Mouse (Mus musculus) hindbrain, embryonic 16.5 days (tissue): ENCODE measurements around the gene Gja4. TPM values are rescaled to one million over a fixed set of nuclear protein-coding genes. Genes with fewer than 3 reads are reported as not detected.

Experiments
- ATAC-seq: fragments of 200-750 bp; cut with Nextera tagmentation; 2 replicates; pipeline ENCODE4 v1.8.0; 2017; ENCODE audit warnings: moderate TSS enrichment, moderate library complexity
- H3K27ac ChIP-seq: fragments of 300-500 bp; sonication (generic); 2 replicates; pipeline ENCODE4 v1.5.1; 2014; ENCODE audit warnings: low read depth, mild to moderate bottlenecking, control low read depth, low read length, moderate library complexity
- H3K27me3 ChIP-seq: fragments of 300-500 bp; sonication (generic); replicated peaks from 2 replicates; pipeline ENCODE4 v1.6.1; 2014; ENCODE audit warnings: low read length; ENCODE audit not compliant: control insufficient read depth, insufficient read depth
- H3K36me3 ChIP-seq: fragments of 300-500 bp; sonication (generic); 2 replicates; pipeline ENCODE4 v1.6.1; 2014; ENCODE audit warnings: mild to moderate bottlenecking, low read length, moderate library complexity, mixed read lengths; ENCODE audit not compliant: control insufficient read depth, insufficient read depth
- H3K4me1 ChIP-seq: fragments of 300-500 bp; sonication (generic); 2 replicates; pipeline ENCODE4 v1.6.1; 2014; ENCODE audit warnings: low read depth, low read length; ENCODE audit not compliant: control insufficient read depth, insufficient read depth
- H3K4me2 ChIP-seq: fragments of 300-500 bp; sonication (generic); 2 replicates; pipeline ENCODE4 v1.6.1; 2014; ENCODE audit warnings: mild to moderate bottlenecking, low read length, control low read depth, moderate library complexity
- H3K4me3 ChIP-seq: fragments of 300-500 bp; sonication (generic); 2 replicates; pipeline ENCODE4 v1.5.1; 2014; ENCODE audit warnings: mild to moderate bottlenecking, low read length, control low read depth, moderate library complexity
- H3K9ac ChIP-seq: fragments of 300-500 bp; sonication (generic); 2 replicates; pipeline ENCODE4 v1.6.1; 2014; ENCODE audit warnings: low read depth, mild to moderate bottlenecking, control low read depth, low read length, moderate library complexity
- H3K9me3 ChIP-seq: fragments of 300-500 bp; sonication (generic); 2 replicates; pipeline ENCODE4 v1.6.1; 2014; ENCODE audit warnings: mild to moderate bottlenecking, low read length, moderate library complexity; ENCODE audit not compliant: control insufficient read depth
- WGBS: fragments of 180-500 bp; shearing (Covaris S2); extraction: QIAGEN DNeasy Blood & Tissue Kit; methylation state at CpG from one replicate; pipeline ENCODE4 v1.1.7; 2014; 5-methylcytosine and 5-hydroxymethylcytosine counted together
- polyA plus RNA-seq: library from polyadenylated mRNA; unstranded; fragments of >200 nt; fragmentation: Nextera tagmentation; extraction: Ambion mirVana; gene quantifications from 2 replicates; pipeline ENCODE4 v1.2.1, GENCODE M21; 2015

The Gja4 gene
- polyA plus RNA-seq, 1 experiment from 2014 or later = 20.4 TPM

GRCm38 (mm10) chr4:127345000-127345399 is 31.2 kb upstream of the Gja4 start:
- Histone ChIP-seq H3K4me2 (no peak overlapping the region), H3K9me3 (no peaks in the 10 kb centered on the region), H3K4me3 (no peak overlapping the region), H3K27me3 (no peaks in the 10 kb centered on the region), H3K4me1 (no peaks in the 10 kb centered on the region), H3K36me3 (no peaks in the 10 kb centered on the region), H3K9ac (no peak overlapping the region), H3K27ac (no peak overlapping the region)
- no peak for ATAC-seq
- 77% methylated on average over 5 of the region's 5 CpGs for WGBS

DNA sequence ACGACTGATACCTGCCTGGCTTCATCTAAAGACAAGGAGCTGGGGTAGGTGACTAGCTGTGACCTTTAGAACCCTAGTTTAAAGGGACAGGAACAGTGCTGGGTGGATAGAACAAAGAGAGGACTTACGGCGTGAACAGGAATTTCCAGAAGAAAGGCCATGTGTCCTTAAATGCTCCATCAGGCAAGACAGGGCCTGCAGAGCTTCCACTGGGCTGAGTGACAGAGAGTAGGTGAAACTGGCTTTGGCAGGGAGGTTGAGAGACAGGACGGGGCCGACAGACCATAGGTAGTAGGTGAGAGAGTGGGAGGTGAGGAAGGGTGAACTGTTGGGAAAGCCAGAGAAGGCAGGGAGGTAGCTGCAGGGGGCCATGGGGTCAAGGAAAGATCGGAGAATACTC is 27.5 kb upstream of the Gja4 start:
- 69% methylated on average over 6 of the region's 6 CpGs for WGBS
- H3K4me2 ChIP-seq = no peak overlapping the region
- no peak overlapping the region for H3K4me3 ChIP-seq
- H3K36me3 ChIP-seq = no peaks in the 10 kb centered on the region
- no peaks in the 10 kb centered on the region for H3K9me3 ChIP-seq
- no peaks in the 10 kb centered on the region for H3K4me1 ChIP-seq
- H3K9ac ChIP-seq = no peak overlapping the region
- no peak for ATAC-seq
- no peaks in the 10 kb centered on the region for H3K27me3 ChIP-seq
- no peak overlapping the region for H3K27ac ChIP-seq

- no peak for ATAC-seq
- Histone ChIP-seq H3K4me2 (no peak overlapping the region), H3K9me3 (no peaks in the 10 kb centered on the region), H3K36me3 (no peaks in the 10 kb centered on the region), H3K27ac (no peak overlapping the region), H3K9ac (no peak overlapping the region), H3K4me1 (no peaks in the 10 kb centered on the region), H3K4me3 (no peak overlapping the region), H3K27me3 (peaks cover 2% of the 10 kb centered on the region)
- 89% methylated on average over 5 of the region's 5 CpGs for WGBS
These were observed 23.8 kb upstream of the Gja4 start for GRCm38 (mm10) chr4:127337668-127338067.

DNA sequence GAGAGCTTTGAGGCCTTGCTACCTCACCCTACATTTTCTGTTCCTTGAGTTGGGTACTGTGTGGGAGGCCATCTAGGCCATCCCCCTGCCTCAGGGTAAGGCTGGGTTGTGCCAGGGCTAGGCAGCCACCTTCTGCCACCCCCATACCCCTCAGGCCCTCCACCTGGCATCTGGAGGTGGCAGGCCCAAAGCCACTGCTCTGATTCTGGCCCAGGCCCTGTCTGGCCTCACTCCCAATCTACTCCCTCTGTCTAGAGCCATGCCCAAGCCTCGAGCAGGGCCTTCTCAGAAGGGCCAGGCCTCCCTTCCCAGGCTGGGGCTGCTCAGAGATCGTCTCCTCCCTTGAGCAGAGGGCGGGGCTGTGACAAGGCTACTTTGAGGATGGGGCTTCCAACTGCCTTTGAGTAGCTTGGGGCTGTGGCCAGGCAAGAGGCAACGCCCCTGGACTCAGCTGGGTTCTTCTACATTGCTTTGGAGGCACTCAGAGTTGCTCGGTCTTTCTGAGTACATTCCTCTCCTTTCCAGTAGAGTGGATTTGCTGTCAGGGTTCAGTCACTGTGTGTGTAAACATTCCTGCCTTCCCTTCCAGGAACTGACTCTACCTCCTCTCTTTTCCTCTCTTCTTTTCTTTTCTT is 21.1 kb upstream of the Gja4 start:
- ATAC-seq = no peak
- Histone ChIP-seq H3K36me3 (no peaks in the 10 kb centered on the region), H3K9ac (no peak overlapping the region), H3K4me3 (no peak overlapping the region), H3K27ac (no peak overlapping the region), H3K9me3 (no peaks in the 10 kb centered on the region), H3K27me3 (peaks cover 16% of the 10 kb centered on the region), H3K4me2 (no peak overlapping the region), H3K4me1 (peaks cover 11% of the 10 kb centered on the region)
- 52% methylated on average over 5 of the region's 5 CpGs for WGBS

DNA sequence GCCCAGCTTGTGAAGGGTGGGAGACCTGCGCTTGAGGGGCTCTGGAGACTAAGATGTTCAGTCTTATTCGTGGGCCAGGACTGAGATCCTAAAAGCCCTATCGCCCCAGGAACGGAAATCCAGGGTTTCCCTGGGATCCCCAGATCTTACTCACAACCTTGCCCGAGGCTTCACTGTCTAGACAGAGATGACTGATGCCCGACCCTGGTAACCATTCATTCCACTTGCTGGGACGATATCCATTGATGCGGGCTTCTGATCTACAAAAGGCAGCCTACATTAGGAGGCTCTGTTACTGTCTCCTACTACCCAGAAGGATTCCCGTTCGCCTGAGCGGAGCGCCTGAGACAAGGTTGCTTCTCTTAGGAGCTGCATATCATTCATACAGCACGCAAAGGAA is 17.3 kb upstream of the Gja4 start:
- H3K36me3 ChIP-seq = no peaks in the 10 kb centered on the region
- H3K4me2 ChIP-seq = no peak overlapping the region; the same call in 1 of the 2 replicates
- H3K9me3 ChIP-seq = no peaks in the 10 kb centered on the region
- peaks cover 16% of the 10 kb centered on the region for H3K27me3 ChIP-seq
- H3K9ac ChIP-seq = no peak overlapping the region
- 14% methylated on average over 13 of the region's 13 CpGs for WGBS
- no peak overlapping the region for H3K4me3 ChIP-seq
- ATAC-seq = no peak
- peaks cover 16% of the 10 kb centered on the region for H3K4me1 ChIP-seq
- no peak overlapping the region for H3K27ac ChIP-seq

DNA sequence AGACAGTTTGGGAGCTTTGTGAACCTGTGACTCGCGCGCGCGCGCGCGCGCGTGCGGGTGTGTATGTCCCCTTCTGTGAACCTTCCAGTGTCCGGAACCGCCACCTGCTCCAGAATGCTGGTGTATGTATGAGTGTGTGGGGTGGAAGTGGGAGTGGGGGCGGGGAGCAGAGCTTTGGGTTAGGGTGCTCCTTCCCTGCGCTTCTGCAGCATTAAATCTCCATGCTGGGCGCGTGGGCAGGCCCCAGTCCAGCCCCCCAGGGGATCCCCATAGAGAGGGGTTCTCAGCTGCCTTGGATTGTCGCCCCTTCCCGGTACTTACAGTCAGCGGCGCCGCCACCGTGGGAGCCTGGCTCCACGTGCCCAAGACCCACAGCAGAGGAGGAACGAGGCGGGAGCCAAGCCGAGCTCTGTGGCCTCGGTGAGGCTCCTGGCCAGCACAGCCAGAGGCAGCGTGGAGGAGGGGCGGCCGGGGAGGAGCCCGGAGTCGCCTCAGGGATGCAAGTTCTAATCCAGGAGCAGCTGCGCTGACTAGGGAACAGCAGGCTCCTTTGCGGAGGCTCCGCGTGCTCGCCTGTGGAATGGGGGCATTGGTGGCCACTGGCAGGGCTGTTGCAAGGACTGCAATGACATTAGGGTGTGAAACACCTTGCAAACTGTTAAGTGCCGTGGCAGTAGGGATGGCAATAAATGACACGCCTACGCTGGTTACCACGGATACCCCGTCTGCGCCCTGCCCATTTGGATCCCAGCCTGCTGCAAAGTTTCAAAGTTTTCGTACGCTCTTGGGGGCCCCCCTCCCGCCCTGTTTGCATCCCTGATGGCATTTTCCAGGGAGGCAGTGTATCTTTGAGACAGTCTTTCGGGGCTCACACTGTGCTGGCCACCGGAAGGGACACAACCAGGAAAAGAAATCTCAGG is 16.6 kb upstream of the Gja4 start, which contains the start of gene Gjb3:
Gene Gjb3 (minus strand): TSS at position 664 of the 920 bp plus-strand sequence.
- H3K36me3 ChIP-seq = no peaks in the 10 kb centered on the region
- no peak within 1 kb of the TSS for H3K27ac ChIP-seq
- H3K4me2 ChIP-seq = peak within 1 kb of the TSS; percentile 61
- H3K4me1 ChIP-seq = peaks cover 16% of the 10 kb centered on the region
- peak within 1 kb of the TSS; percentile 36 for H3K4me3 ChIP-seq
- peak within 1 kb of the TSS; percentile 42 for H3K9ac ChIP-seq
- peaks cover 16% of the 10 kb centered on the region for H3K27me3 ChIP-seq
- H3K9me3 ChIP-seq = no peaks in the 10 kb centered on the region
- 2% methylated on average over 49 of the region's 49 CpGs for WGBS
- peak; percentile 37; the same call in 1 of the 2 replicates for ATAC-seq

DNA sequence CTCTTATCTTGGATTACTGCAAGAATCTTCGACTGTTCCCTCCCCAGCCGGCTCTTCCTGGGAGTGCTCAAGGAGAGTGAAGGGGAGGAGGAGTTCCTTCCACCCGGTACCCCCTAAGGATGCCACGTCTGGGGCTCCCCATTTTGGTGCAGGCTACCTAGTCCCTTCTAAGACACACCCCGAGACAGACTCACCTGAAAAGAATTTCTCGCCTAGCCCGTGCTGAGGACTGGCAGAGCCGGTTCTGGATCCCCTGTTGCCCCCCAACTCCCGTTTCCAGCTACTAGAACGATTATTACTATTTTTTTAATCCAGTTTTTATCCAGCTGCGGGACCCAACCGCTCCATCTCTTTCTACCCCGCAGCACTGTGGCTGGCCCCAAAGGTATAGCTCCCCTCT is 15.9 kb upstream of the Gja4 start:
- 5% methylated on average over 13 of the region's 13 CpGs for WGBS
- ATAC-seq = no peak
- Histone ChIP-seq H3K4me3 (peak overlapping the region; percentile 36), H3K4me2 (peak overlapping the region; percentile 61), H3K9ac (no peak overlapping the region), H3K36me3 (no peaks in the 10 kb centered on the region), H3K27me3 (peaks cover 16% of the 10 kb centered on the region), H3K4me1 (peaks cover 16% of the 10 kb centered on the region), H3K27ac (no peak overlapping the region), H3K9me3 (no peaks in the 10 kb centered on the region)

- Histone ChIP-seq H3K9ac (no peak overlapping the region), H3K9me3 (no peaks in the 10 kb centered on the region), H3K27me3 (peaks cover 16% of the 10 kb centered on the region), H3K4me2 (no peak overlapping the region), H3K36me3 (no peaks in the 10 kb centered on the region), H3K27ac (no peak overlapping the region), H3K4me1 (peaks cover 16% of the 10 kb centered on the region), H3K4me3 (no peak overlapping the region)
- no peak for ATAC-seq
- WGBS = 21% methylated on average over 3 of the region's 3 CpGs
These were observed 15.2 kb upstream of the Gja4 start for GRCm38 (mm10) chr4:127329046-127329445.

DNA sequence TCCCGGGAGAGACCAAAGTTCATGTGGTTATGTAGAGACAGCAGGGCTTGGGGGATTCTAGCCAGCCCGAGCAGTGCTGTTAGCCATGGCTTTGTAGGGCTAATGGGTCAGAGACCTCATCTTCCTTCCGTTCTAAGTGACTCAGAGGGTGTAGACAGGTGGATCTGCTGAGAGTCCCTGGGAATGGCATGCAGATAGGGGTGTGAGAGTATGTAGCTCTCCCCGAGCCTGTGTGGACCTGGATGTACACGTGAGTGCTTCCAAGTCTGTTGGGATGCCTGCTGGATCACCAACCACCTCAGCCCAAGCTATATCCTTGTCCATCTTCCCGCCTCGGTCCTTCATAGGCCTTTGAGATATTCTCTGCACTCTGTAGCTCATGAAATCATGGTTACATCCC is 14.5 kb upstream of the Gja4 start:
- H3K36me3 ChIP-seq = no peaks in the 10 kb centered on the region
- H3K4me2 ChIP-seq = no peak overlapping the region
- no peak overlapping the region for H3K4me3 ChIP-seq
- peaks cover 16% of the 10 kb centered on the region for H3K27me3 ChIP-seq
- WGBS = 75% methylated on average over 7 of the region's 7 CpGs
- no peaks in the 10 kb centered on the region for H3K9me3 ChIP-seq
- no peak overlapping the region for H3K27ac ChIP-seq
- H3K9ac ChIP-seq = no peak overlapping the region
- ATAC-seq = no peak
- H3K4me1 ChIP-seq = peaks cover 16% of the 10 kb centered on the region
